Mouse (Mus musculus) heart, adult 2 months (tissue): Measurements from ENCODE around the gene Ssbp2. TPM values are rescaled to one million over a fixed set of nuclear protein-coding genes. Genes with fewer than 3 reads are reported as not detected.

Experiments
- DNase-seq, 2 experiments: peaks; one replicate each; pipeline ENCODE4 v3.0.0; 2021
- H3K27ac ChIP-seq: fragments of 200-600 bp; 2 replicates; pipeline ENCODE4 v1.8.1; 2022
- H3K27me3 ChIP-seq: fragments of 200-500 bp; 2 replicates; pipeline ENCODE4 v1.6.1; 2012; ENCODE audit warnings: mild to moderate bottlenecking, low read length, inconsistent platforms, mixed read lengths; ENCODE audit not compliant: control insufficient read depth, insufficient read depth
- H3K36me3 ChIP-seq: fragments of 200-500 bp; 2 replicates; pipeline ENCODE4 v1.6.1; 2012; ENCODE audit warnings: low read length, inconsistent platforms; ENCODE audit not compliant: control insufficient read depth, insufficient read depth
- H3K4me1 ChIP-seq: fragments of 200-500 bp; 2 replicates; pipeline ENCODE4 v1.6.1; 2011; ENCODE audit warnings: low read length; ENCODE audit not compliant: control insufficient read depth, insufficient read depth
- H3K4me3 ChIP-seq: fragments of 200-600 bp; 2 replicates; pipeline ENCODE4 v1.8.1; 2022
- H3K79me2 ChIP-seq: fragments of 200-500 bp; replicated peaks from 2 replicates; pipeline ENCODE4 v1.6.1; 2012; ENCODE audit warnings: mild to moderate bottlenecking, inconsistent platforms, low read length, moderate library complexity, mixed read lengths; ENCODE audit not compliant: control insufficient read depth, insufficient read depth
- H3K9ac ChIP-seq: fragments of 200-500 bp; 2 replicates; pipeline ENCODE4 v1.6.1; 2012; ENCODE audit warnings: low read depth, mild to moderate bottlenecking, control low read depth, inconsistent platforms, low read length, mixed read lengths
- CTCF ChIP-seq: fragments of 200-600 bp; IDR thresholded peaks from 2 replicates; pipeline ENCODE4 v1.8.1; 2022; ENCODE audit warnings: antibody characterized with exemption, mild to moderate bottlenecking, moderate library complexity
- EP300 ChIP-seq: fragments of 200-500 bp; IDR thresholded peaks from 2 replicates; pipeline ENCODE4 v1.6.1; 2011; ENCODE audit warnings: low read depth, low read length, control low read depth; ENCODE audit not compliant: insufficient read depth
- POLR2A ChIP-seq: fragments of 200-500 bp; IDR thresholded peaks from 2 replicates; pipeline ENCODE4 v1.6.1; 2011; ENCODE audit warnings: mild to moderate bottlenecking, low read depth, low read length, control low read depth; ENCODE audit not compliant: insufficient read depth
- WGBS: fragments of 180-500 bp; shearing (Covaris S2); methylation state at CpG from one replicate; pipeline ENCODE4 v1.1.7; 2018; 5-methylcytosine and 5-hydroxymethylcytosine counted together
- intact Hi-C: fragments of 180-260 bp; cut with DNase I; formaldehyde crosslinking; loops from one replicate; pipeline ENCODE4 v1.15.1; 2025
- microRNA-seq, 2 experiments: library from miRNA; unstranded; fragments of <30 nt; microRNA quantifications; one replicate each; pipeline ENCODE4 v1.2.0; 2021
- polyA plus RNA-seq: library from polyadenylated mRNA; depleted of rRNA; stranded (reverse); fragments of >200 nt; gene quantifications from 2 replicates; pipeline ENCODE4 v1.2.3, GENCODE M21; 2012; rRNA removed
- total RNA-seq, 2 experiments: library from RNA; stranded (reverse); gene quantifications; 2 replicates each; pipeline ENCODE4 v1.2.3; 2021

Gene Ssbp2
- total and polyA plus RNA-seq, 3 experiments, result 25.0 to 40.4 (median 39.0) TPM

DNA sequence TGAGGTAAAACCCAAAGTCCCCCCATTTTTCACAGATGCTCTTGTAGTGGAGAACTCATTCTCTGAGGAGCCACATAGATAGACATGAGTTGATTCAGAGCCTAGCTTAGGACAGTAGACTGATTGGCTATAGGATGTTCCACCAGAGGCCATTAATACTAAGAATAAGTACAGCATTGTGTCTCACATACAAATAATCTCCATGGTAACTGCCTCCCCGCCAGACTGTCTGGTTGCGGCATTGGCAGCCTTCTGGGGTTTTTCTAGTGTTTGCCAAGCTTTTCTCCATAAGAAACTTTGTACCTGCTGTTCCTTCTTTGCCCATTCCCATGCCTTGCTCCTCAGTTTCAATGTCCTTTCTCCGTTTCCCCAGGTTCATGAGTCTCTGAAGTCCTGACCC is 283.1 kb downstream of the Ssbp2 start:
- H3K4me3 ChIP-seq, result no peak overlapping the region
- H3K79me2 ChIP-seq, result no peaks in the 10 kb centered on the region
- WGBS, result 90% methylated on average over 3 of the region's 3 CpGs
- TF ChIP-seq POLR2A, result no peak
- no peak for TF ChIP-seq EP300
- TF ChIP-seq CTCF, result no peak
- H3K27me3 ChIP-seq, result peaks cover 3% of the 10 kb centered on the region; the same call in 1 of the 2 replicates
- no peaks in the 10 kb centered on the region for H3K36me3 ChIP-seq
- H3K27ac ChIP-seq, result no peak overlapping the region
- intact Hi-C loops, result no loop called here
- DNase-seq, result no peak
- H3K4me1 ChIP-seq, result no peaks in the 10 kb centered on the region
- H3K9ac ChIP-seq, result no peak overlapping the region

DNA sequence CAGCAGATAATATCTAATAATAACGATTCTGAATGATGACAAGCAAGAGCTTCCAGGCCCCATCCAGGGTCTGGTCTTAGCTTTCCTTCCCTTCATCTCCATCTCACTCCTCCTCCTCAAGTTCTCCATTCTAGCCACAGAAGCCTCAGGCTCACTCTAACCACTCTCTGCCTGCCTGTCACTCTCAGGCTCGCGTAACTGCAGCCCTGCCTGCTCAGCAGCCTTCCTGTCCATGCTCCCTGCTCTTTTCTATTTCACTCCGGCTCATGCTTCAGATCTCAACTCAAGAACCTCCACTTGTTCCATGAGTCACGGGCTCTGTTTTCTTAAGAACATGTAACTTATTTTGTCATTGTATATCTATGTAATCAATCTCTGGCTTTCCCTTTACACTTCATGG is 286.4 kb downstream of the Ssbp2 start:
- no peak overlapping the region for H3K9ac ChIP-seq
- WGBS, result 79% methylated on average over 5 of the region's 5 CpGs
- intact Hi-C loops, result no loop called here

DNA sequence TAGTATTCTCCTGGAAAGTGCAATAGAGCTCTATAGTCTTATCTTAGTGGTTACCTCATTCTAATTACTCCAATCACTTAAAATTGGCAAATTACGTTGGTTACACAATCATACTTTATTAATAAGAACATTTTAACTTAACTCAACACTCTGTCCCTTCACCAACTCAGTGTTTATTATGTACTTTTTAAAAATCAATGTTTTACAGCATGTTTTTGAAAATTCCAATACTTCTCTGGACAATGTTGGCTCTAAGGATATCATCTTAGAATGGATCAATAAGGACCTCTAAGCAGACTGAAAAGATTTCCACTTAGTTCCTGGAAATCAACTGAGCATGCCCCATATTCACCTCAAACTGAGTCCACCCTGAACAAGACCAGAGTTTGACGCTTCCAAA is 288.3 kb downstream of the Ssbp2 start:
- no peak for TF ChIP-seq EP300
- no peak for TF ChIP-seq CTCF
- no peak for TF ChIP-seq POLR2A
- Histone ChIP-seq H3K9ac (no peak overlapping the region), H3K4me3 (no peak overlapping the region), H3K36me3 (no peaks in the 10 kb centered on the region), H3K4me1 (no peaks in the 10 kb centered on the region), H3K79me2 (no peaks in the 10 kb centered on the region), H3K27ac (no peak overlapping the region), H3K27me3 (no peaks in the 10 kb centered on the region)
- intact Hi-C loops, result no loop called here
- no peak for DNase-seq
- WGBS, result 86% methylated on average over 2 of the region's 2 CpGs

More for the DNA sequence above, 286.4 kb downstream of the Ssbp2 start:
- H3K27ac ChIP-seq, result no peak overlapping the region
- DNase-seq, result no peak
- TF ChIP-seq CTCF (no peak), EP300 (no peak), POLR2A (no peak)
- H3K4me1 ChIP-seq, result no peaks in the 10 kb centered on the region
- H3K27me3 ChIP-seq, result peaks cover 2% of the 10 kb centered on the region; the same call in 1 of the 2 replicates
- no peak overlapping the region for H3K4me3 ChIP-seq
- no peaks in the 10 kb centered on the region for H3K79me2 ChIP-seq
- H3K36me3 ChIP-seq, result no peaks in the 10 kb centered on the region

DNA sequence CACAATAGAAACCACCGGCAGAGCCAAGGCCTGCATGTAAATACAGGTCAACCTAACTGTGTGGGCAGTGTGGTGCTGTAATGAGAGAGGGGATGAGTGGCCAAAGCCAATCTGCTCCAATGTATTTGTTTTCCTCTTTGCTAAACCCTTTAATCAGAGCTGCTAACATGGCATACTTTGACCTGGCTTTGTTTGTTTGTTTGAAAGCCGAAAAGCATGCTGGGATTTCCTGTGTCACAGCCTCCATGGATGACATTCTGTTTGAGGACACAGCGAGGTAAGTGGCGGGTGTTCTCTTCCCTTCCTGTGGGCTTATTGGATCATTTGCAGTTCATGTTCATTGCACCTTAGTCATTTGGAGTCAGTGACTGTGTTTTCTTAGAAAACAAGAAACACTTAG is 289.9 kb downstream of the Ssbp2 start:
- no peaks in the 10 kb centered on the region for H3K79me2 ChIP-seq
- no peak overlapping the region for H3K27ac ChIP-seq
- intact Hi-C loops, result no loop called here
- H3K4me1 ChIP-seq, result no peaks in the 10 kb centered on the region
- WGBS, result 66% methylated on average over 4 of the region's 4 CpGs
- no peaks in the 10 kb centered on the region for H3K36me3 ChIP-seq
- H3K4me3 ChIP-seq, result no peak overlapping the region
- TF ChIP-seq CTCF (no peak), EP300 (no peak), POLR2A (no peak)
- H3K9ac ChIP-seq, result no peak overlapping the region
- DNase-seq, result no peak
- H3K27me3 ChIP-seq, result no peaks in the 10 kb centered on the region

Small RNA genes lying within 50 kb of the gene (microRNA-seq; reads per million reads assigned to microRNA genes)
- 0 reads per million in 2 experiments for gene Gm27656

Other genes with a start within 250 kb of the Ssbp2 start
- gene Atg10, start 236.3 kb upstream of the Ssbp2 start, total RNA-seq, result 10 to 100 TPM; 25.1 to 27.1 TPM
- gene Atg10, start 236.3 kb upstream of the Ssbp2 start, polyA plus RNA-seq, result 5.9 and 13.1 TPM in 2 replicates